Mouse (Mus musculus): ENCODE results near the gene Gm37240. TPM values are rescaled to one million over a fixed set of nuclear protein-coding genes. Genes with fewer than 3 reads are reported as not detected.
A peak's percentile ranks its signal among the peaks of the same experiment; 100 is the strongest.

Gene Gm37240
- total RNA-seq, 2 experiments from 2014 or later, result 28.9 to 37.3 TPM

- no peak for DNase-seq
Measured at GRCm38 (mm10) chr3:85820839-85821548, 66.3 kb downstream of the Gm37240 start.

GRCm38 (mm10) chr3:85819319-85819718 is 68.0 kb downstream of the Gm37240 start:
- DNase-seq, result no peak

- no peak for DNase-seq
Measured at GRCm38 (mm10) chr3:85817191-85817590, 70.1 kb downstream of the Gm37240 start, which contains the start of gene Fam160a1. Gene Fam160a1 (minus strand): TSS chr3:85817291.

GRCm38 (mm10) chr3:85814241-85814640 is 73.1 kb downstream of the Gm37240 start:
- DNase-seq, result peak; percentile 9

GRCm38 (mm10) chr3:85813101-85814014 is 74.0 kb downstream of the Gm37240 start:
- DNase-seq, result peak; percentile 3

- no peak for DNase-seq
Measured at GRCm38 (mm10) chr3:85812010-85812409, 75.3 kb downstream of the Gm37240 start.

GRCm38 (mm10) chr3:85793166-85793565 is 94.2 kb downstream of the Gm37240 start:
- DNase-seq, result no peak

GRCm38 (mm10) chr3:85789748-85790147 is 97.6 kb downstream of the Gm37240 start:
- DNase-seq, result no peak

- DNase-seq, result no peak
Measured at GRCm38 (mm10) chr3:85786501-85786900, 100.8 kb downstream of the Gm37240 start.

- DNase-seq, result peak; percentile 8
Measured at GRCm38 (mm10) chr3:85780906-85781305, 106.4 kb downstream of the Gm37240 start.

- no peak for DNase-seq
Measured at GRCm38 (mm10) chr3:85780332-85780731, 107.0 kb downstream of the Gm37240 start.

- no peak for DNase-seq
Measured at GRCm38 (mm10) chr3:85777841-85778240, 109.5 kb downstream of the Gm37240 start.

GRCm38 (mm10) chr3:85777356-85777755 is 110.0 kb downstream of the Gm37240 start:
- no peak for DNase-seq

- no peak for DNase-seq
Measured at GRCm38 (mm10) chr3:85776707-85777106, 110.6 kb downstream of the Gm37240 start.

GRCm38 (mm10) chr3:85776126-85776525 is 111.2 kb downstream of the Gm37240 start:
- DNase-seq, result no peak

GRCm38 (mm10) chr3:85773886-85774285 is 113.4 kb downstream of the Gm37240 start:
- DNase-seq, result no peak

GRCm38 (mm10) chr3:85773425-85773824 is 113.9 kb downstream of the Gm37240 start:
- no peak for DNase-seq

- no peak for DNase-seq
Measured at GRCm38 (mm10) chr3:85764937-85765337, 122.4 kb downstream of the Gm37240 start.

GRCm38 (mm10) chr3:85764008-85764834 is 123.1 kb downstream of the Gm37240 start:
- DNase-seq, result no peak

- DNase-seq, result no peak
Measured at GRCm38 (mm10) chr3:85757944-85758343, 129.4 kb downstream of the Gm37240 start.

- DNase-seq, result no peak
Measured at GRCm38 (mm10) chr3:85757435-85757834, 129.9 kb downstream of the Gm37240 start.

- DNase-seq, result no peak
Measured at GRCm38 (mm10) chr3:85749348-85749747, 138.0 kb downstream of the Gm37240 start.

All from gastrocnemius, postnatal 10 days (tissue).